Mouse (Mus musculus) heart, postnatal 10 days (tissue): ENCODE measurements around the gene Foxp1. TPM values are rescaled to one million over a fixed set of nuclear protein-coding genes. Genes with fewer than 3 reads are reported as not detected.

ENCODE experiments used
- DNase-seq, 2 experiments: peaks; one replicate each; pipeline ENCODE4 v3.0.0; 2021
- intact Hi-C: fragments of 180-260 bp; cut with DNase I; formaldehyde crosslinking; loops from one replicate; pipeline ENCODE4 v1.15.1; 2025
- total RNA-seq, 2 experiments: library from RNA; stranded (reverse); gene quantifications; 2 replicates each; pipeline ENCODE4 v1.2.3; 2021

Gene Foxp1
- total RNA-seq, 2 experiments from 2014 or later, result 52.4 to 60.6 TPM

- intact Hi-C loops, result no loop called here
Measured at GRCm38 (mm10) chr6:98995681-98996080, 526.8 kb downstream of the Foxp1 start.

GRCm38 (mm10) chr6:98994902-98995301 lies 527.6 kb downstream of the Foxp1 start:
- no peak for DNase-seq
- intact Hi-C loops, result no loop called here

More at GRCm38 (mm10) chr6:98995681-98996080, 526.8 kb downstream of the Foxp1 start:
- DNase-seq, result no peak

GRCm38 (mm10) chr6:98994104-98994787 lies 528.3 kb downstream of the Foxp1 start:
- no peak for DNase-seq
- intact Hi-C loops, result no loop called here

- peak in 1 of 2 experiments; percentile 46 for DNase-seq
- intact Hi-C loops, result no loop called here
Measured at GRCm38 (mm10) chr6:98993231-98993630, 529.3 kb downstream of the Foxp1 start.

GRCm38 (mm10) chr6:98992772-98993147 lies 529.8 kb downstream of the Foxp1 start:
- intact Hi-C loops, result no loop called here
- DNase-seq, result no peak

- DNase-seq, result no peak
- intact Hi-C loops, result no loop called here
Measured at GRCm38 (mm10) chr6:98991900-98992771, 530.4 kb downstream of the Foxp1 start.

- intact Hi-C loops, result no loop called here
Measured at GRCm38 (mm10) chr6:98987533-98988169, 534.9 kb downstream of the Foxp1 start.

GRCm38 (mm10) chr6:98985452-98985851 lies 537.1 kb downstream of the Foxp1 start:
- DNase-seq, result no peak
- intact Hi-C loops, result no loop called here

More at GRCm38 (mm10) chr6:98987533-98988169, 534.9 kb downstream of the Foxp1 start:
- no peak for DNase-seq

GRCm38 (mm10) chr6:98984626-98985025 lies 537.9 kb downstream of the Foxp1 start:
- DNase-seq, result no peak
- intact Hi-C loops, result no loop called here

- intact Hi-C loops, result no loop called here
- DNase-seq, result no peak
Measured at GRCm38 (mm10) chr6:98984026-98984425, 538.5 kb downstream of the Foxp1 start.

- no peak for DNase-seq
- intact Hi-C loops, result no loop called here
Measured at GRCm38 (mm10) chr6:98983311-98983838, 539.1 kb downstream of the Foxp1 start.

- intact Hi-C loops, result no loop called here
- DNase-seq, result no peak
Measured at GRCm38 (mm10) chr6:98981265-98981664, 541.3 kb downstream of the Foxp1 start.

- DNase-seq, result no peak
- intact Hi-C loops, result no loop called here
Measured at GRCm38 (mm10) chr6:98980432-98980831, 542.1 kb downstream of the Foxp1 start.

- intact Hi-C loops, result no loop called here
- no peak for DNase-seq
Measured at GRCm38 (mm10) chr6:98980001-98980400, 542.5 kb downstream of the Foxp1 start.

GRCm38 (mm10) chr6:98977806-98978205 lies 544.7 kb downstream of the Foxp1 start:
- intact Hi-C loops, result no loop called here
- no peak for DNase-seq

- intact Hi-C loops, result no loop called here
- no peak for DNase-seq
Measured at GRCm38 (mm10) chr6:98975918-98976317, 546.6 kb downstream of the Foxp1 start.

GRCm38 (mm10) chr6:98973433-98973832 lies 549.1 kb downstream of the Foxp1 start:
- intact Hi-C loops, result loop anchor here (2.0 to 5.0 kb wide), 4 partner anchors 53 to 629 kb away; partner anchors contain the start of gene Foxp1
- DNase-seq, result no peak

- DNase-seq, result no peak
- intact Hi-C loops, result loop anchor here (2.0 to 5.0 kb wide), 4 partner anchors 54 to 630 kb away; partner anchors contain the start of gene Foxp1
Measured at GRCm38 (mm10) chr6:98972404-98972803, 550.1 kb downstream of the Foxp1 start.

- DNase-seq, result no peak
- intact Hi-C loops, result loop anchor here (5.0 kb wide), 1 partner anchor 563 kb away; the partner anchor contains the start of gene Foxp1
Measured at GRCm38 (mm10) chr6:98959333-98959732, 563.2 kb downstream of the Foxp1 start.

- DNase-seq, result peak in 1 of 2 experiments; percentile 32
Measured at GRCm38 (mm10) chr6:98956522-98957169, 565.9 kb downstream of the Foxp1 start.

More at GRCm38 (mm10) chr6:98956522-98957169, 565.9 kb downstream of the Foxp1 start:
- intact Hi-C loops, result loop anchor here (5.0 kb wide), 1 partner anchor 566 kb away; the partner anchor contains the start of gene Foxp1
